Mouse (Mus musculus) neural tube, embryonic 14.5 days (tissue): Measurements from ENCODE around the gene Arl6. TPM values are rescaled to one million over a fixed set of nuclear protein-coding genes. Genes with fewer than 3 reads are reported as not detected.

Source experiments
- ATAC-seq: fragments of 200-750 bp; cut with Nextera tagmentation; 2 replicates; pipeline ENCODE4 v1.8.0; 2017; ENCODE audit warnings: low read depth, mild to moderate bottlenecking, moderate TSS enrichment, moderate library complexity
- H3K27ac ChIP-seq: fragments of 300-500 bp; sonication (generic); 2 replicates; pipeline ENCODE4 v1.5.1; 2014; ENCODE audit warnings: low read depth, mild to moderate bottlenecking, control low read depth, low read length, moderate library complexity, mixed read lengths
- H3K27me3 ChIP-seq: fragments of 300-500 bp; sonication (generic); 2 replicates; pipeline ENCODE4 v1.6.1; 2014; ENCODE audit warnings: low read length; ENCODE audit not compliant: control insufficient read depth, insufficient read depth
- H3K36me3 ChIP-seq: fragments of 300-500 bp; sonication (generic); 2 replicates; pipeline ENCODE4 v1.6.1; 2014; ENCODE audit warnings: low read length, mixed read lengths; ENCODE audit not compliant: control insufficient read depth, insufficient read depth
- H3K4me1 ChIP-seq: fragments of 300-500 bp; sonication (generic); 2 replicates; pipeline ENCODE4 v1.6.1; 2014; ENCODE audit warnings: low read length; ENCODE audit not compliant: control insufficient read depth, insufficient read depth
- H3K4me2 ChIP-seq: fragments of 300-500 bp; sonication (generic); 2 replicates; pipeline ENCODE4 v1.6.1; 2014; ENCODE audit warnings: mild to moderate bottlenecking, low read depth, low read length, control low read depth
- H3K4me3 ChIP-seq: fragments of 300-500 bp; sonication (generic); 2 replicates; pipeline ENCODE4 v1.5.1; 2014; ENCODE audit warnings: low read depth, low read length, control low read depth, mixed read lengths
- H3K9ac ChIP-seq: fragments of 300-500 bp; sonication (generic); replicated peaks from 2 replicates; pipeline ENCODE4 v1.6.1; 2014; ENCODE audit warnings: low read depth, mild to moderate bottlenecking, control low read depth, low read length, mixed read lengths
- H3K9me3 ChIP-seq: fragments of 300-500 bp; sonication (generic); 2 replicates; pipeline ENCODE4 v1.6.1; 2016; ENCODE audit warnings: low read length; ENCODE audit not compliant: control insufficient read depth
- WGBS: fragments of 180-500 bp; shearing (Covaris S2); extraction: QIAGEN DNeasy Blood & Tissue Kit; methylation state at CpG from one replicate; pipeline ENCODE4 v1.1.7; 2014; 5-methylcytosine and 5-hydroxymethylcytosine counted together
- polyA plus RNA-seq: library from polyadenylated mRNA; unstranded; fragments of >200 nt; fragmentation: Nextera tagmentation; extraction: Ambion mirVana; gene quantifications from 2 replicates; pipeline ENCODE4 v1.2.1, GENCODE M21; 2014

Arl6 gene
- polyA plus RNA-seq, 1 experiment from 2014 or later: 50.5 TPM

DNA sequence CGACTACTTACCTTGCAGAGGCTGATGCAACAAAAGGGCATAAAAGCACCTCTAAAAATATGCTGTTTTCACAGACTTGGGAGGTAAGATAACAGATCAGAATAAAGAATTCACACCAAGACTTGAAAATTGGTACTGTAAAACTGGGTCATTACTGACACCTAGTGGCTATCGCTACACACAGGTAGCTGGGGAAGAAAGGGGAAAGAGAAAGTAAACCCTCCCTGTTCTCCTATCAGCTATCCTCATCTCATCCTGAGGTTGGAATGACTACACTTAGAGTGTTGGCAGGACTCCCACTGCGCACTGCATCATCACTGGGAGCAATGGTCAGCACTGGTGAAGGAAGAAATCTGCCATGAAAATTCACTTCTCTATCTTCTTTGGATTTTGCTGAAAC is 22.0 kb downstream of the Arl6 start:
- 43% methylated on average over 3 of the region's 3 CpGs for WGBS
- Histone ChIP-seq H3K27ac (no peak overlapping the region), H3K36me3 (no peaks in the 10 kb centered on the region), H3K27me3 (no peaks in the 10 kb centered on the region), H3K4me3 (no peak overlapping the region), H3K9me3 (no peaks in the 10 kb centered on the region), H3K4me1 (no peaks in the 10 kb centered on the region), H3K9ac (no peak overlapping the region), H3K4me2 (no peak overlapping the region)
- ATAC-seq: peak; percentile 77; the same call in 1 of the 2 replicates

DNA sequence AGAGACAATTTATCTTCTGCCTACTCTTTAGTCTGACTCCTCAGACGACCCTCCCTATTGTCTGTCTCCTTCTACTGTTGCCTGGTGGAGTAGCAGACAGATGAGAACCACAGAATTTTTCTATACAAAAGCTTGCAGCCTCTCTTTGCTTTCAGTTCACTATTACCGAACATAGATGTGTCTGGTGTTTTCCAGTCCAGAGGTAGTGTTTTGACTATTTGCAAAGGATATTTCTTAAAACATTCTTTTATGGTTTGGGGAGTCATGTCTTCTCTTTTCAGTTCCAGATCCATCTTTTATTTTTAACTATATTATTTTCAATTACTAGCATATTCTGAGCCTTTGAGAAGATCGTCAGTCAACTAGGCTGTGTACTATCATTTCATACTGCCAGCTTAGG is 23.5 kb downstream of the Arl6 start:
- no peak overlapping the region for H3K4me2 ChIP-seq
- ATAC-seq: no peak
- WGBS: 78% methylated on average over 3 of the region's 3 CpGs
- no peak overlapping the region for H3K4me3 ChIP-seq
- no peak overlapping the region for H3K27ac ChIP-seq
- H3K27me3 ChIP-seq: no peaks in the 10 kb centered on the region
- H3K9me3 ChIP-seq: no peaks in the 10 kb centered on the region
- no peaks in the 10 kb centered on the region for H3K4me1 ChIP-seq
- H3K9ac ChIP-seq: no peak overlapping the region
- no peaks in the 10 kb centered on the region for H3K36me3 ChIP-seq

DNA sequence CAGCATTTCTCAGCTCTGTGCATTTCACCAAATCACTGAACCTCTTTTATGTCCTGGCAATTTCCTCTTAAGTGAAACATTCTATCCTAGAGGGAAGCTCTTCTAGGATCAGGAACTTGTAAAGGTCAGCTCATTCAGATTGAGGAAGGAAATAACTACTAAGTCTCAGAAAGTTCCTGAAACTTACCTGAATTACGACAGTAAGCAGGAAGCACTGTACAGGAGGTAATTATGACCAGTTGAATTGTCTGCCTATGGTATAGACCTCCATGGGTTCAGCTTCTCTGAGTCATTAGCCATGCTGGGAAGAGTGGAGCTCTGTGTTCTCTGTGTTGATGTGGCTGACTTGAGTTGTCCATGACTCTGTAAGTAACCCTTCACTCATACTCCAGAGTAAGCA is 28.4 kb downstream of the Arl6 start:
- Histone ChIP-seq H3K4me3 (no peak overlapping the region), H3K4me2 (no peak overlapping the region), H3K9ac (no peak overlapping the region), H3K4me1 (no peaks in the 10 kb centered on the region), H3K27ac (no peak overlapping the region), H3K36me3 (no peaks in the 10 kb centered on the region), H3K27me3 (no peaks in the 10 kb centered on the region), H3K9me3 (no peaks in the 10 kb centered on the region)
- ATAC-seq: no peak
- 82% methylated on average over 1 of the region's 1 CpGs for WGBS

DNA sequence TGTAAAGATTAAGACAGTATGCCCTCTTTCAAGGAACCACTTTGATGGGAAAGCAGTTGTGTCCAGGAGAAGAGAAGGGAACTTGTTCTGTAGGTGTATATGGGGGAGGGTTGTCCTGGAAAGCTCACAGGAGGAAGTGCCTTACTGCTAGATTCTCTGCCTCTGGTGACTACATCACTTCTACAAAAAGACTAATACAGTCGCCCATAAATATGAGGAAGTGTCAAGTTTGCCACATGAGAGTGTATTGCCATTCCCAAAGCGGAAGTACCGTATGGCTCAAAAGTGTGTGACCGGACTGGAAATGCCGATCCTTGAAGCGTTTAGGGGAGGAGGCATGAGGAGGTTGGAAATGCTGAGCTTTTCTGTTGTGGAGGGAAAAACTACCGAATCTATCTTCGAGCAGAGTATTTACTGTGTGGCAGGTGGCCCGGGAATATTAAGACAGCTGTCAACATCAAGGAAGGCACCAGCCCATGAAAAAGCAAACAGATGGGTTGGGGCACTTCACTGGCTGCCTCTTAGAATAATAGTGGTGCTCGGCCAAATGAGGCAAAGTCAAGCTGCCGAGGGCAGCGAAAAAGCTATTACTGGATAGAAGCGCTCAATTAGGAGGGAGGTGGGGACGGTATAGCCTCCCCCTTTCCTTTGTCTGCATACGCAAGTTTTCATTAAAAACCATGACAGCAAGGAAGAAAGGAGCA is 35.0 kb downstream of the Arl6 start:
- H3K4me1 ChIP-seq: 0 out of 2 replicates have a peak, but pooled peaks cover 3% of the 10 kb centered on the region
- 0 out of 2 replicates have a peak overlapping the region, but pooled peaks have one; percentile 34 for H3K27ac ChIP-seq
- peak overlapping the region; percentile 16; the same call in 1 of the 2 replicates for H3K9ac ChIP-seq
- H3K4me2 ChIP-seq: peak overlapping the region; percentile 44
- WGBS: 16% methylated on average over 15 of the region's 15 CpGs
- H3K36me3 ChIP-seq: no peaks in the 10 kb centered on the region
- H3K27me3 ChIP-seq: no peaks in the 10 kb centered on the region
- H3K9me3 ChIP-seq: no peaks in the 10 kb centered on the region
- ATAC-seq: peak; percentile 84
- peak overlapping the region; percentile 19 for H3K4me3 ChIP-seq

DNA sequence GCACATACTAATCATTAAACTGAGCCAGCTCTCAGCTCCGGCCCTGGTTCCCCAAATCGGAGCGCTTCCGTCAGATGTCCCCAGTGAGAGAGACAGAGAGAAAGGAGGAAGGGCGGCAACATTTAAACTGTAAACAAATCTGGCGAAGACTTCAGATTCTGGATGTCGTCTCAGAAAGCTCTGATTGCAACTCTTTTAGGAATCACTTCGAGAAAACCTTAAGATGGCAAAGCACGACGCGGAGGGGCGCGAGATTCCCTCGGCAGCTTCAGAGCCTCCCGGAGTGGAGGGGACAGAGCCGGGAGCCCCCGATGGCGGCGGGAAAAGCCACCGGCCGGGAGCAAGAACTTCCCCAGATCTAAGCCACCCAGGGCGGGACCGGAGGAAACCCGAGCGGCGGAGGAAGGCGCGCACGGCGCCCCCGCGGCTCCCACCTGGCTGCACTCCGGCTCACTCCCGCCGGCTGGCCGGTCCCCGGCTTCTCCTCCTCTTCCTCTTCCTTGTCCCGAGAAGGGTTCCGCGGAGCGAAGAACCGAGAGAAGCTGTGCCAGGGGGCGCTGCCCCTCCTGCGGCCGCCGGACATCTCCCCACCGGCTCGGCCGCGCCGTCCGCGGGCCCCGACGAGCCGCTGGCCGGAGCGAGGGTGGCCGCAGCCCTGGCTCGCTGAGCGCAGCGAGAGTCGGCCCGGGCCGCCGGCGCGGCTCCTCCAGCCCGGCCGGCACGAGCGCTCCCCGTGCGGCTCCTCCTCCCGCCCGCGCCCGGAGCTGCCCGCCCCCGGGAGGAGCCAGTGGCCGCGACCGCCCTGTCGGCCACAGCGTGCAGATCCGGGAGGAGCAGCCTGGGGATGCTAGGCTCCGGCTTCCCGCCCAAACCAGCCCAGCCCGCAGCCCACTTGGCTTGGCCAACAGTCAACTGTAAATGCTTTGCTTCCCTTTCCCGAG is 38.6 kb downstream of the Arl6 start, which contains the start of gene Crybg3:
Gene Crybg3, minus strand, starts transcription at position 669 of the 941 bp plus-strand sequence.
- Histone ChIP-seq H3K9ac (peak within 1 kb of the TSS; percentile 52), H3K4me2 (peak within 1 kb of the TSS; percentile 89), H3K4me1 (0 out of 2 replicates have a peak, but pooled peaks cover 4% of the 10 kb centered on the region), H3K9me3 (no peaks in the 10 kb centered on the region), H3K36me3 (no peaks in the 10 kb centered on the region), H3K27me3 (no peaks in the 10 kb centered on the region), H3K4me3 (peak within 1 kb of the TSS; percentile 71), H3K27ac (peak within 1 kb of the TSS; percentile 62)
- peak; percentile 79 for ATAC-seq
- WGBS: under 1% methylated on average over 56 of the region's 90 CpGs

DNA sequence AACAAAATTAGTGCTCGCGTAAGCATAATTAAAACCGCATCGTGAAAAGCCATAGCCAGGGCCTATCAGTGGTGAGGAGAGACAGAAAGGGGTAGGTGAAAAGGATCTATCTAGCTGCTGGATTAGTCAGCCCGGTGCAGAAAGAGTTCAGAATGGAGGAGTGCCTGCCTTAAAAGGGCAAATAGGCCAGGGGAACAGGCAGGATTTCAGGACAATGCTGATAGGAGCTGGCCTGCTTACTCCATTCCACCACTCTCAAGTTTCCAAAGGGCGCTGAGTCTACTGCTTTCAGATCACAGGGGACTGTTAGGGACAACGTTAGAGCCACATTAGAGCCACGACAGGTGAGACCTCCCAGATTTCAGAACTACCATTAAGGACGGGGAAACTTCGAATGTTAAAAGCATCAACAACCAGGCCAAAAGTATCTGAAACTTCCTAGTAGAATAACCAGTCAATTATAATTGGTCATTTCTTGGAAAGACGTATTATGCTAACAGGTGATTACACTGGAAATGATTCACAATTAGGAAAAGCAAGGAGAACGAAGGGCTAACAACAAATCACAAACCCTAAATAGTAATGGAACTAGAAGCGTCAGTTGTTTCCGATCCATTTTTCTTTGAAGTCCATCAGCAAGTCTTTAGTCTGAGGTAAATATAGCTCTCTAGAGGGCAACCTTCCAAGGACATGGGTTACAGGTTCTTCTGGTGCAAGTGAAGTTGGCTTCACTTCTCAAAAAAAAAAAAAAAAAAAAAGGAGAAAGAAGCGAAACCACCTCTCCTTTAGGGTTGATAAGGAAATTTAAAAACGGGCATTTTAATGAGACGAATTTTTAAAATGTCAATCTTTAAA is 39.6 kb downstream of the Arl6 start:
- peak; percentile 25; the same call in 1 of the 2 replicates for ATAC-seq
- Histone ChIP-seq H3K9ac (no peak overlapping the region), H3K27ac (no peak overlapping the region), H3K27me3 (no peaks in the 10 kb centered on the region), H3K36me3 (no peaks in the 10 kb centered on the region), H3K4me3 (peak overlapping the region; percentile 71), H3K4me2 (peak overlapping the region; percentile 89), H3K9me3 (no peaks in the 10 kb centered on the region), H3K4me1 (0 out of 2 replicates have a peak, but pooled peaks cover 4% of the 10 kb centered on the region)
- WGBS: 18% methylated on average over 17 of the region's 17 CpGs

DNA sequence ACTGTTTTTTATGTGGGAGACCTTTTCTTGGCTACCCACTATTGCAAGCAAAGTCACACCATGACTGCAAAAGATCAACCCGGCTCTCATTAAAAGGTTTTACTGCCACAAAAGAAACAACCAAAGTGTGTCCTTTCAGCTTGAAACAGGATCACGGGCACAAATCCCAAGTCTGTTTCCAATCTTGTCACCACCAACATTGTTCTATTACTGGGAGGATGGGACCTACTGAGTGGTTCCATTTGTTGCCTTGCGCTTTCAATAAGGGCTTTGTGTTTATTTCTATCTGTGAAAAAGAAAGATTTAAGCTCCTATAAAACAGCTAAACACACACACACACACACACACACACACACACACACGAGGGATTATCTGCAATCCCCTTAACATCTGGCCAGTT is 40.2 kb downstream of the Arl6 start:
- WGBS: 13% methylated on average over 4 of the region's 4 CpGs
- Histone ChIP-seq H3K9ac (no peak overlapping the region), H3K4me2 (peak overlapping the region; percentile 89; the same call in 1 of the 2 replicates), H3K27ac (no peak overlapping the region), H3K27me3 (no peaks in the 10 kb centered on the region), H3K36me3 (no peaks in the 10 kb centered on the region), H3K4me3 (no peak overlapping the region), H3K9me3 (no peaks in the 10 kb centered on the region), H3K4me1 (0 out of 2 replicates have a peak, but pooled peaks cover 4% of the 10 kb centered on the region)
- ATAC-seq: no peak

DNA sequence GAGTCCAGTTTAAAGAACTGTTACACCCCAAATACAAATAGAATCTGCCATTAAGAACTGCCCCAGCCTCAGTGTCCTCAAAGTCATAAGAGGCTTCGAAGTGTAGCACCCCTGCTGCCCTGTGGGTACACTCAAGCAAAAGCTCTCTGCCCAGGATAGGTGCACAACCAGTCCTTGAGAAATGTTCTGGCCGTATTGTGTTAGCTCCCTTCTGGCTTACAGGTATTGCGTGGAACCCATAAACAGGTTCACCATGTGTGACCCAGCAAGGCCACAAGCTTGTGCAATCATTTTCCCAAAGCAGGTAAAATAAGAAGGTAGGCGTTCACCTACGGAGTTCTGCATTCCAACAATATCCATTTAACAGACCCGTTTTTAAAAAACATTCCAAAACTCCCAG is 41.9 kb downstream of the Arl6 start:
- no peak overlapping the region for H3K4me3 ChIP-seq
- H3K27me3 ChIP-seq: no peaks in the 10 kb centered on the region
- no peak for ATAC-seq
- 0 out of 2 replicates have a peak, but pooled peaks cover 4% of the 10 kb centered on the region for H3K4me1 ChIP-seq
- no peak overlapping the region for H3K9ac ChIP-seq
- no peak overlapping the region for H3K4me2 ChIP-seq
- H3K27ac ChIP-seq: no peak overlapping the region
- no peaks in the 10 kb centered on the region for H3K9me3 ChIP-seq
- H3K36me3 ChIP-seq: no peaks in the 10 kb centered on the region
- 97% methylated on average over 6 of the region's 6 CpGs for WGBS
